Mouse (Mus musculus) hindbrain, embryonic 11.5 days (tissue): Measurements from ENCODE around the gene Sebox. TPM values are rescaled to one million over a fixed set of nuclear protein-coding genes. Genes with fewer than 3 reads are reported as not detected.

Experiments
- ATAC-seq: fragments of 200-750 bp; cut with Nextera tagmentation; 2 replicates; pipeline ENCODE4 v1.8.0; 2017; ENCODE audit warnings: mild to moderate bottlenecking, moderate TSS enrichment, moderate library complexity; ENCODE audit not compliant: low FRiP score
- DNase-seq: peaks from one replicate; pipeline ENCODE4 v3.0.0-alpha.2; 2015; ENCODE audit warnings: low spot score
- H3K27ac ChIP-seq: fragments of 300-500 bp; sonication (generic); 2 replicates; pipeline ENCODE4 v1.5.1; 2014; ENCODE audit warnings: mild to moderate bottlenecking, low read depth, low read length
- H3K27me3 ChIP-seq: fragments of 300-500 bp; sonication (generic); 2 replicates; pipeline ENCODE4 v1.6.1; 2014; ENCODE audit warnings: mild to moderate bottlenecking, low read length, moderate library complexity, mixed read lengths; ENCODE audit not compliant: control insufficient read depth, insufficient read depth
- H3K36me3 ChIP-seq: fragments of 300-500 bp; sonication (generic); 2 replicates; pipeline ENCODE4 v1.6.1; 2014; ENCODE audit warnings: mild to moderate bottlenecking, low read length, moderate library complexity, mixed read lengths; ENCODE audit not compliant: control insufficient read depth, insufficient read depth
- H3K4me1 ChIP-seq: fragments of 300-500 bp; sonication (generic); replicated peaks from 2 replicates; pipeline ENCODE4 v1.6.1; 2014; ENCODE audit warnings: low read length, mixed read lengths; ENCODE audit not compliant: control insufficient read depth, insufficient read depth
- H3K4me2 ChIP-seq: fragments of 300-500 bp; sonication (generic); replicated peaks from 2 replicates; pipeline ENCODE4 v1.6.1; 2014; ENCODE audit warnings: mild to moderate bottlenecking, low read depth, low read length
- H3K4me3 ChIP-seq: fragments of 300-500 bp; sonication (generic); 2 replicates; pipeline ENCODE4 v1.5.1; 2014; ENCODE audit warnings: low read depth, low read length
- H3K9ac ChIP-seq: fragments of 300-500 bp; sonication (generic); 2 replicates; pipeline ENCODE4 v1.6.1; 2014; ENCODE audit warnings: low read depth, low read length
- H3K9me3 ChIP-seq: fragments of 300-500 bp; sonication (generic); 2 replicates; pipeline ENCODE4 v1.6.1; 2016; ENCODE audit warnings: low read length; ENCODE audit not compliant: control insufficient read depth
- WGBS: fragments of 180-500 bp; shearing (Covaris S2); extraction: QIAGEN DNeasy Blood & Tissue Kit; methylation state at CpG from one replicate; pipeline ENCODE4 v1.1.7; 2014; 5-methylcytosine and 5-hydroxymethylcytosine counted together
- polyA plus RNA-seq: library from polyadenylated mRNA; unstranded; fragments of >200 nt; fragmentation: Nextera tagmentation; extraction: Ambion mirVana; gene quantifications from 2 replicates; pipeline ENCODE4 v1.2.1, GENCODE M21; 2014

Gene Sebox
- polyA plus RNA-seq, 1 experiment from 2014 or later: not detected

GRCm38 (mm10) chr11:78501529-78501928, 1.7 kb upstream of the Sebox start:
- 83% methylated on average over 20 of the region's 20 CpGs for WGBS
- no peak for ATAC-seq
- no peak for DNase-seq
- Histone ChIP-seq H3K36me3 (no peaks in the 10 kb centered on the region), H3K9ac (no peak overlapping the region), H3K4me1 (no peaks in the 10 kb centered on the region), H3K4me3 (no peak overlapping the region), H3K27ac (no peak overlapping the region), H3K27me3 (peaks cover under 1% of the 10 kb centered on the region; the same call in 1 of the 2 replicates), H3K4me2 (no peak overlapping the region), H3K9me3 (no peaks in the 10 kb centered on the region)

GRCm38 (mm10) chr11:78505430-78505829, 2.2 kb downstream of the Sebox start:
- no peak overlapping the region for H3K9ac ChIP-seq
- H3K4me3 ChIP-seq: no peak overlapping the region
- no peak overlapping the region for H3K27ac ChIP-seq
- WGBS: 78% methylated on average over 3 of the region's 3 CpGs
- H3K36me3 ChIP-seq: peaks cover 7% of the 10 kb centered on the region; the same call in 1 of the 2 replicates
- no peaks in the 10 kb centered on the region for H3K27me3 ChIP-seq
- DNase-seq (no peak), ATAC-seq (no peak)
- no peak overlapping the region for H3K4me2 ChIP-seq
- no peaks in the 10 kb centered on the region for H3K4me1 ChIP-seq
- no peaks in the 10 kb centered on the region for H3K9me3 ChIP-seq

- H3K4me3 ChIP-seq: no peak overlapping the region
- ATAC-seq (no peak), DNase-seq (no peak)
- H3K9me3 ChIP-seq: no peaks in the 10 kb centered on the region
- no peaks in the 10 kb centered on the region for H3K4me1 ChIP-seq
- peaks cover 7% of the 10 kb centered on the region; the same call in 1 of the 2 replicates for H3K36me3 ChIP-seq
- H3K27ac ChIP-seq: no peak overlapping the region
- H3K9ac ChIP-seq: no peak overlapping the region
- no peaks in the 10 kb centered on the region for H3K27me3 ChIP-seq
- 78% methylated on average over 5 of the region's 5 CpGs for WGBS
- H3K4me2 ChIP-seq: no peak overlapping the region
Observed at GRCm38 (mm10) chr11:78509148-78509547, 5.9 kb downstream of the Sebox start.

- ATAC-seq: peak; percentile 95
- H3K36me3 ChIP-seq: peaks cover 10% of the 10 kb centered on the region
- H3K27me3 ChIP-seq: no peaks in the 10 kb centered on the region
- H3K4me1 ChIP-seq: no peaks in the 10 kb centered on the region
- H3K4me3 ChIP-seq: peak within 1 kb of the TSS; percentile 94
- peak within 1 kb of the TSS; percentile 89 for H3K4me2 ChIP-seq
- 1% methylated on average over 66 of the region's 67 CpGs for WGBS
- H3K9me3 ChIP-seq: no peaks in the 10 kb centered on the region
- peak within 1 kb of the TSS; percentile 95 for H3K9ac ChIP-seq
- peak within 1 kb of the TSS; percentile 74 for H3K27ac ChIP-seq
- DNase-seq: peak; percentile 96
Observed at GRCm38 (mm10) chr11:78512025-78512957, 9.0 kb downstream of the Sebox start, which contains the start of the genes Tmem199 and Poldip2. Gene Tmem199 (minus strand): TSS chr11:78512172. Gene Poldip2 (plus strand): TSS chr11:78512193.

GRCm38 (mm10) chr11:78513106-78513790, 10.0 kb downstream of the Sebox start:
- no peak for ATAC-seq
- 91% methylated on average over 3 of the region's 3 CpGs for WGBS
- H3K27ac ChIP-seq: no peak overlapping the region
- H3K36me3 ChIP-seq: peaks cover 11% of the 10 kb centered on the region
- peak overlapping the region; percentile 94; the same call in 1 of the 2 replicates for H3K4me3 ChIP-seq
- H3K9ac ChIP-seq: peak overlapping the region; percentile 95
- H3K4me1 ChIP-seq: no peaks in the 10 kb centered on the region
- no peak for DNase-seq
- H3K9me3 ChIP-seq: no peaks in the 10 kb centered on the region
- H3K4me2 ChIP-seq: peak overlapping the region; percentile 89; the same call in 1 of the 2 replicates
- H3K27me3 ChIP-seq: no peaks in the 10 kb centered on the region

GRCm38 (mm10) chr11:78515549-78516325, 12.5 kb downstream of the Sebox start:
- H3K4me2 ChIP-seq: no peak overlapping the region
- no peak overlapping the region for H3K4me3 ChIP-seq
- peaks cover 12% of the 10 kb centered on the region; the same call in 1 of the 2 replicates for H3K36me3 ChIP-seq
- no peaks in the 10 kb centered on the region for H3K9me3 ChIP-seq
- H3K27ac ChIP-seq: no peak overlapping the region
- H3K27me3 ChIP-seq: no peaks in the 10 kb centered on the region
- H3K4me1 ChIP-seq: no peaks in the 10 kb centered on the region
- no peak for DNase-seq
- no peak for ATAC-seq
- 59% methylated on average over 2 of the region's 2 CpGs for WGBS
- H3K9ac ChIP-seq: no peak overlapping the region

- H3K36me3 ChIP-seq: peaks cover 20% of the 10 kb centered on the region
- H3K9me3 ChIP-seq: no peaks in the 10 kb centered on the region
- WGBS: 89% methylated on average over 10 of the region's 10 CpGs
- ATAC-seq: no peak
- no peak for DNase-seq
- H3K4me2 ChIP-seq: no peak overlapping the region
- H3K27ac ChIP-seq: no peak overlapping the region
- H3K4me1 ChIP-seq: no peaks in the 10 kb centered on the region
- no peaks in the 10 kb centered on the region for H3K27me3 ChIP-seq
- H3K4me3 ChIP-seq: no peak overlapping the region
- H3K9ac ChIP-seq: no peak overlapping the region
Observed at GRCm38 (mm10) chr11:78518931-78519330, 15.7 kb downstream of the Sebox start.

- WGBS: 87% methylated on average over 3 of the region's 3 CpGs
- peaks cover 17% of the 10 kb centered on the region for H3K36me3 ChIP-seq
- DNase-seq: no peak
Observed at GRCm38 (mm10) chr11:78521880-78522279, 18.6 kb downstream of the Sebox start.

More at GRCm38 (mm10) chr11:78521880-78522279, 18.6 kb downstream of the Sebox start:
- Histone ChIP-seq H3K27ac (no peak overlapping the region), H3K4me2 (no peak overlapping the region), H3K27me3 (no peaks in the 10 kb centered on the region), H3K4me1 (no peaks in the 10 kb centered on the region), H3K9ac (no peak overlapping the region), H3K9me3 (no peaks in the 10 kb centered on the region), H3K4me3 (no peak overlapping the region)
- ATAC-seq: no peak
